Mouse (Mus musculus) olfactory bulb, adult 2 months (tissue): ENCODE results near the gene Ift22. TPM values are rescaled to one million over a fixed set of nuclear protein-coding genes. Genes with fewer than 3 reads are reported as not detected.
A peak's percentile ranks its signal among the peaks of the same experiment; 100 is the strongest.
"Not testable (repeated sequence)": the region's sequence is repeated elsewhere in the genome, so short reads cannot be mapped to it uniquely, and the experiment has no call there.

Source experiments
- H3K27ac ChIP-seq: fragments of 200-500 bp; 2 replicates; pipeline ENCODE4 v1.5.1; 2012; ENCODE audit warnings: low read depth, low read length; ENCODE audit not compliant: insufficient read depth
- H3K4me1 ChIP-seq: fragments of 200-500 bp; 2 replicates; pipeline ENCODE4 v1.6.1; 2012; ENCODE audit warnings: low read length; ENCODE audit not compliant: control insufficient read depth, insufficient read depth
- H3K4me3 ChIP-seq: fragments of 200-500 bp; 2 replicates; pipeline ENCODE4 v1.5.1; 2012; ENCODE audit warnings: mild to moderate bottlenecking, low read depth, low read length, moderate library complexity; ENCODE audit not compliant: insufficient read depth
- CTCF ChIP-seq: fragments of 200-500 bp; IDR thresholded peaks from 2 replicates; pipeline ENCODE4 v1.5.1; 2012; ENCODE audit warnings: low read depth, mild to moderate bottlenecking, low read length, moderate library complexity; ENCODE audit not compliant: insufficient read depth
- POLR2A ChIP-seq: fragments of 200-500 bp; IDR thresholded peaks from 2 replicates; pipeline ENCODE4 v1.6.1; 2012; ENCODE audit warnings: mild to moderate bottlenecking, low read depth, low read length, moderate library complexity; ENCODE audit not compliant: insufficient read depth
- WGBS: fragments of 180-500 bp; shearing (Covaris S2); methylation state at CpG from one replicate; pipeline ENCODE4 v1.1.7; 2018; 5-methylcytosine and 5-hydroxymethylcytosine counted together
- polyA plus RNA-seq: library from polyadenylated mRNA; stranded (reverse); fragments of >200 nt; gene quantifications from 2 replicates; pipeline ENCODE4 v1.2.4, GENCODE M21; 2012; ENCODE audit warnings: low replicate concordance; ENCODE audit not compliant: missing spikeins, insufficient read depth, insufficient read length

Ift22 gene
- polyA plus RNA-seq, 1 experiment: not detected

DNA sequence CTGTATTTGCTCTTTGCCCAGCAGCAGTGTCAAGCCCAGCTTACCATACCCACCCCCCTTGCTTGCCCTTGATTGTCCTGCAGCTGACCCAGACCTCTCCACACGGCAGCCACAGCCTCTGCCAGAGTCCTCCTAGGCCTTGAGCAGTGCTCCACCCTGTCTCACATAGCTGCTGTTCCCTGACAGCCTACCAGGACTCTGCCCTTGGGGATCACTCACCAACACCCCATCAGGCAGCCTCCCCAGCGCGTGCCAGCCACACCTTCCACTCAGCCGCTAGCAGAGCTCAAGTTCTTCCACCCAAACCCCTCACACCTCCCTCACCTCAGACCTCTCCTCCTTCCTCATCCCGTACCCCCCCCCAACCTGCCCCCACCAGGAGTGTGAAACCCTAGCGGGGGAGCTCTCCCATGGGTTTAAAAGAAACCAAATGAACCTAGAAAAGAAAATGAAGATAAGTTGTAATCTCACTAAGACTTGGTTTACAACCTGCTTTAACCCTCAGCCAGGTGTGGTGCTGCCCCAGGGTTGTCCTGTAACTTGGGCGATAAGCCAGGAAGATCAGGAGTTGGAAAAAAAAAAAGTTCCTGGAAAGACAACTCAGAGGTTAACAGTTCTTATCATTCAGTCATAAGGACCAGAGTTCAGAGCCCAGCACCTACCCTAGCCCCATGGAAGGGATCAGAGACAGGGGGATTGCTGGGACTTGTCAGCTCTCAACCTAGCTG, 16.0 kb downstream of the Ift22 start:
- TF ChIP-seq POLR2A (no peak), CTCF (no peak)
- 81% methylated on average over 7 of the region's 7 CpGs for WGBS
- peaks cover 3% of the 10 kb centered on the region; the same call in 1 of the 2 replicates for H3K4me1 ChIP-seq

DNA sequence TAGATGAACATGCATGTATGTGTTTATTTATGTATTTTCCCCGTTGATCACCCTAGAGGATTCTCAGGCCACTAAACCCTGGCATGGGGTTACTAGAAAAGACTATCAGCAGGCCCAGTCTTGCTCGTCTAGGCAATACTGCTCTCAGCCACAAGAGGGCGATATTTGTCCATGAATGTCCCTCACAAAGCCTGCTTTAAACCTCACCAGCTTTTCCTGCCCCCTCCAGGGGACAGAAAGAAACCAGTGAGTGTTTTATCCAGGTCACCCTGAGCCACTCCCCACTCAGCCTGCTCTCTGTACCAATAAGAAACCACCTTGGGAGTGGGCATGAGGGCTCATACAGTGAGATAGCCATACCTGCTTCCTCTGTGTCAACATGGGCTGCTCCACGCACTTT, 21.1 kb downstream of the Ift22 start:
- TF ChIP-seq POLR2A (no peak), CTCF (peak; percentile 37; the same call in 1 of the 2 replicates)
- 15% methylated on average over 4 of the region's 4 CpGs for WGBS
- no peak overlapping the region for H3K4me3 ChIP-seq
- H3K4me1 ChIP-seq: peaks cover 3% of the 10 kb centered on the region; the same call in 1 of the 2 replicates
- no peak overlapping the region for H3K27ac ChIP-seq

More for the DNA sequence above, 16.0 kb downstream of the Ift22 start:
- Histone ChIP-seq H3K27ac (no peak overlapping the region), H3K4me3 (no peak overlapping the region)

DNA sequence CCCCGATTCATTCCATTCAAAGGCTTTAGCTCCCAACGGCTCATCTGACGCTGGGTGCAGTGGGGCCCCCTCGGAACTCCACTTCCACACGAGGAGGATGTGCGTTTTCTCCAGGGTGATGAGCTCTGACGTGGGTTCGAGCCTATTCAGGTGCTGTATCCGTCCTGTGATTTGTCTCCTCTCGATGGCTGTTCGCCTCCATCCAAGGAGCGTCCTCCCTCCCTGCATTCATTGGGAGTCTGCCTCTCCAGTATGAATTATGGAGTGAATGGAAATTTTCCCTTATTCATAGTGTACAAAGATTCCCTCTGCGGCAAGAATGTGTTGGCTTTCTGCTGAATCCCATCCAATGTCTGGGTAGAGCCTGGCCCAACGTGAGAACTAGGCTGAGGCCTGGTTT, 23.9 kb downstream of the Ift22 start:
- Histone ChIP-seq H3K4me3 (no peak overlapping the region), H3K27ac (no peak overlapping the region), H3K4me1 (peaks cover 3% of the 10 kb centered on the region; the same call in 1 of the 2 replicates)
- TF ChIP-seq CTCF: no peak
- no peak for TF ChIP-seq POLR2A
- WGBS: 87% methylated on average over 14 of the region's 14 CpGs

DNA sequence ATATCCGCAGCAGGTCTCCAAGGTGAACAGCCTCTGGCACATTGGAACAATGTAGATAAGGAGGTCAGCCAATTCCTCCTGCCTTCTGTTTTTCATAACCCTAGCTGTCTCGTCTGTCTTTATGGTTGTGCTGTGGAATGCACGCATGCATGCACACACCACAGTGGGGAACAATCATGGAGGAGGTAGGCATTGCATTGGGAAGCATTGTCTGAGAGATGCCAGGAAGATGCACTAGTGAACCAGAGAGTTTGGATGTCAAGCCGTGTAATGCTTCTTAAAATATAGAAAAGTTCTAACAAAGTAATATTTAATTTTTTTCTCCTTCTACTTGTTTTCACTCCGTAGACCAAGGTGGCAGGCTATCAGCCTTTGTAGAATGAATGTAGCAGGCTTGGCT, 25.0 kb downstream of the Ift22 start:
- H3K27ac ChIP-seq: no peak overlapping the region
- no peak for TF ChIP-seq CTCF
- TF ChIP-seq POLR2A: no peak
- peaks cover 3% of the 10 kb centered on the region; the same call in 1 of the 2 replicates for H3K4me1 ChIP-seq
- H3K4me3 ChIP-seq: no peak overlapping the region
- WGBS: 94% methylated on average over 5 of the region's 5 CpGs

DNA sequence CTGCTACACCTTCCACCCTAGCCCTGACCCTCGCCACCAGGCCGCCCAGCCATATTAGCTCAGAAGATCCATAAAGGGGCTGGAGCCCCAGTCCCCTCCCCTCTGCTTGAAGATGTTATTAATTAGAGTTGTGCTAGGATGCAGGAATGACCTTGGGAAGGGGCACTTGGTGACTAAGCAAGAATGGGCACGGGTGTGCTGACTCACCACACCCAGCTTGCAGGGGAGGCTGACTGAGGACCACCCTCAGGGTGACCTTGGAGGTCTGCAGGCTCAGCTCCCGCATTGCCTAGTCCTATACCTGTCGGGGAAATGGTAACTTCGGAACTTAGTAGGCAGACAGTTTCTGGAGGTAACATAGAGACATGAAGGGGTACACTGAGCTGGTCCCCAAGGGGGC, 26.0 kb downstream of the Ift22 start:
- no peak for TF ChIP-seq POLR2A
- no peak for TF ChIP-seq CTCF
- WGBS: 90% methylated on average over 6 of the region's 6 CpGs
- H3K4me1 ChIP-seq: peaks cover 3% of the 10 kb centered on the region; the same call in 1 of the 2 replicates
- no peak overlapping the region for H3K27ac ChIP-seq
- H3K4me3 ChIP-seq: no peak overlapping the region

DNA sequence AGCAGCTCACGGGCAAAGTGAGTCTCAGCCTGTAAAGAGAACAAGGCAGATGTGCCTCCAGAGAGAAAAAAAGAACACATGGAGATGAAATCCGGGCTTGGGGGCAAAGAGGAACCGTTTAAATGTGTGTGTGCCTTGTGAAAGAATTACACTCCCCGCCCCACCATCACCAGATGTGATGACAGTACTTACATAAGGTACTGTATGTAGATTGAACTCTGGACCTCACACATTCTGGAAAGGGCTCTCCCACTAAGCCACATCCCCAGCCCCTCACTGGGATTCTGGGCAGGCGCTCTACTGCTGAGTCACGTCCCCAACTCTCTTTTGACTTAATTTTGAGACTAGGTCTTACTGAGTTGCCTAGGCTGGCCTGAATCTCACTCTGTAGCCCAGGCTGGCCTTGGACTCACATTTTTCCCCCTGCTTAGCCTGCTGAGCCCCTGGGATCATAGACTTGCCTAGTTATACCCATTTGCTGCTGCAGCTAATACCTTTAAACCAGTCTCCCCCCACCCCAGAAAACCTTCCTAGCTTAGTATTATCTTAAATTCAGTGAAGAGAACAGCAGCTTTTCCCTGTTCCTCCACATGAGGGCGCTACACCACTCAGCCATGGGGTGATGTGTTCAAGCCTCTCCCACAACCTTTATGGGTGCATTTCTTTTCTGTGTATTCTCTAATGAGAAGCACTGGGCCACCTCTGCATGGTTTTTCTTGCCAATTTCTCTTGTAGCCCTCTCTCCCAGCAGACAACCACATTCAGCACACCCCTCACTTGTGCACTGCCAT, 28.1 kb downstream of the Ift22 start:
- H3K27ac ChIP-seq: no peak overlapping the region
- WGBS: 71% methylated on average over 7 of the region's 7 CpGs
- no peaks in the 10 kb centered on the region for H3K4me1 ChIP-seq
- TF ChIP-seq CTCF (no peak), POLR2A (no peak)
- H3K4me3 ChIP-seq: no peak overlapping the region

DNA sequence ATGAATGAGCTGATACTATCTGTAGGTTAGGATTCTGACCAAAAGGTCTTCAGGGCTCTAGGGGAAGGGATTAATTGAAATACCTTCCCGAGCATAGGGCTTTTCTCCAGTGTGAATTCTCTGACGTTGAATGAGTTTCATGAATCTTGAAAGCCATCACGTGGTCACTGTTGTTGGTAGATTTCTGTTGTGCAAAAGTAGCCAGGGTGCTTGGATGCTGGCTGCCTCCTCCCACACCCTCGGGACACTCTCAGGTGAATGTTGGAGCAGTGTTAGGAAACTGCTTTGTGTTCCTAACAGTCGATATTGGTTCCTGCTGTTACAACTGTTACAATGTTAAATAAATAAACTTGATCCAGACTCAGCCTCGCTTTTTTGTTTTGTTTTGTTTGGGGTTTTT, 28.8 kb downstream of the Ift22 start:
- Histone ChIP-seq H3K27ac (no peak overlapping the region), H3K4me1 (no peaks in the 10 kb centered on the region), H3K4me3 (no peak overlapping the region)
- TF ChIP-seq CTCF: no peak
- no peak for TF ChIP-seq POLR2A
- 82% methylated on average over 6 of the region's 6 CpGs for whole genome bisulfite sequencing

DNA sequence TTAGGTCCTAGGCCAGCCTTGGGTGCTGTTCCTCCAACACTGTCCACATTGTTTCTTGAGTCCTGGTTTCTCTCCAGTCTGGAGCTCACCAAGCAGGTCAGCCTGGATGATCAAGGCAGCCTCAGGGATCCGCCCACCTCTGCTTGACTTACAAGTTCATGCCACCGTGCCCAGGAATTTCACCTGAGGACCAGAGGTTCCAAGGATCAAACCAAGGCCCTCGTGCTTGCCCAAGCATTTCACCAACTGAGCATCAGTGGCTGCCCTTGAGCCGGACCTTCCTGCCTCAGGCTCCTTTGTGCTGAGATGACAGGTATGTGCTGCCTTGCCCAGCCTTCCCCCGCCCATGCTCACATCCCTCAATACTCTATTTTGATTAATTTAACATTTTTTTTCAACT, 29.7 kb downstream of the Ift22 start:
- Histone ChIP-seq H3K4me1 (no peaks in the 10 kb centered on the region), H3K27ac (no peak overlapping the region), H3K4me3 (no peak overlapping the region)
- TF ChIP-seq POLR2A (no peak), CTCF (no peak)
- WGBS: 91% methylated on average over 5 of the region's 5 CpGs

DNA sequence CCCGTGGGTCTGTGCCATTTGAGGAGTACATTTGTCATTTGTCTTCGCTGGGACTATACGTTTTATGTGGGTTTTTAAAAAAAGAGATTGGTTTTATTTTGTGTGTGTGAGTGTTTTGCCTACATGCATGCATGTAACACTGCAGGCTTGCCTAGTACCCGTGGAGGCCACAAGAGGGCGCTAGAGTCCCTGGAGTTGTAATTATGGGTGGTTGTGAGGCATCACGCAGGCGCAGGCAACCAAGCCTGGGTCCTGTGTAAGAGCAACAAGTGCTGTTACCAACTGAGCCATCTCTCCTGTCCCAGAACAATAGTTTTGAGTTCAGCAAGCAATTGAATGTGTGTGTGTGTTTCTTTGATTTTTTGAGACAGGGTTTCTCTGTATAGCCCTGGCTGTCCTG, 31.3 kb downstream of the Ift22 start:
- WGBS: 68% methylated on average over 7 of the region's 7 CpGs
- no peak overlapping the region for H3K27ac ChIP-seq
- no peaks in the 10 kb centered on the region for H3K4me1 ChIP-seq
- no peak overlapping the region for H3K4me3 ChIP-seq
- TF ChIP-seq CTCF (peak; percentile 28; the same call in 1 of the 2 replicates), POLR2A (no peak)

DNA sequence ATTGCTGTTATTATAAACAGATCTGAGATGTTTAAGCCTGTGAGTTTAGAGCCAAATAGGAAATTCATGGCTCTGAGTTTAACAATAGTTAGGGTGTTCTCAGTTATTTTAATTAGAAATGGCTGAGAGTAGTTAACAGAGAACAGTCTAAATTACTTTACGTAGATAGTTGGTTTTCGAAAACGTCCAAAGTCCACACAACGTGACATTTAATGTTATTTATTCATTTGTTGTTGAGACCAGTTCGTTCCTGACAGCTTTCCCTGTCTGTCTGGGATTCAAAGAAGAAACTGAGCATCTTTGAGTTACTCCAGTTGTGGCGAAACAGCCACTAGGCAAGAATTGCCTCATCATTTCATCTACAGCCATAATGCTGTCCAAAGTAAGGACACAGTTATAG, 32.1 kb downstream of the Ift22 start:
- WGBS: 83% methylated on average over 6 of the region's 6 CpGs
- H3K4me1 ChIP-seq, H3K27ac ChIP-seq, H3K4me3 ChIP-seq: not testable (repeated sequence)
